Mouse (Mus musculus): ENCODE data around the gene Prom1.

The Prom1 gene

DNA sequence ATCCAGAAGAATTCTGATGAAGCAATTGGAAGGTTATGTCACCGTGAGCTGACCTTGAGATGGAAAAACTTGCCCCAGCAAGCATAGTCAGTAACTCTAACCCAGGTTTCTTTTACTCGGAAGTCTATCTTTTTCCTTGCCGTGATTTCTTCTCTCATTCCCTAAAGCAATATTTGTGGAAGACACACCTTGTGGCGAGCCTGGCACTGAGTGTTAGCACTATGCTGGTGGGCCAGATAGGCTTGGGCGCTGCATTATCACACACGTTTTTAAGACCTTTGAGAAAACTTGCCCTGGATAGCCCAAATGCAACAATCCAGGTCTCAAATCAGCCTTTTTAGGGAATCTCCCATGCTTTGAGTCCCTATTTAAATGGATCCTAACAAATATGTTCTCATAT lies 127.7 kb downstream of the Prom1 start:
- DNase-seq (ENCODE audit: low spot score), result no peak

DNA sequence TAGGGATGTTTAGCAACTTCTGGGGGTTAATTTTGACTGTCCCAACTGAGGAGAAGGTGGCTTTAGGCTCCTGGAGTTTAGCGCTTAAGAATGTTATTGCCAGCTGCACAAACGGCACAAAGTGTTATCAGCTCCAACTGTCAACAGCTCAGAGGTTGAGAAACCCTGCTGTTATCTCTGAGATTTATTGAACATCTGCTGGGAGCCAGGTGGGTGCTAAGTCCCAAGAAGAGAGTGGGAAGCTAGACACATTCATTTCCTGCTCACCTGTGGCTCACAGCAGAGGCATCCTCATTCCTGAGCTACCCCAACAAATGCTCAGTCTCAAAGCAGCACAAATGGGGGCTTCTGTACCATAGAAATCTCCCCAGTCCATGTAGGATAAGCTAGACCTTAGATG lies 130.7 kb downstream of the Prom1 start:
- no peak for DNase-seq (ENCODE audit: low spot score)

DNA sequence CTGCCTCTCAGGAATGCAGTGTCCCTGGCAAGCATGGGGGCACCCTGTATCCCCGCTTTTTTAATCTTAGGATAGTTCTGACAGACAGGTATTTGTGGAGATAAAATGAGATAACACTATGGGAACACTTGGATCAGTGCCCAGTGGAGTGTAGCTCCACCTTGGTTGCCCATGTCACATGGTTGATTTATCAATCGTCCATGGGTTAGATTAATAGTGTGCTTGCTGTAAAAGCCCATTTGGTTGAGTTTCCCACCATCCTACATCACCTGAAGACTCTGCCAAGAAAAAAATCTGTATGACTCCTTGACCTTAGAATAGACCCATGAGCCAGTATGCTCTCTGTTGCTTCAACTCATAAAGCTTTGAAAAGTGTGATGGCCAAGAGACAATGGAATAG lies 131.3 kb downstream of the Prom1 start:
- DNase-seq (ENCODE audit: low spot score), result no peak

DNA sequence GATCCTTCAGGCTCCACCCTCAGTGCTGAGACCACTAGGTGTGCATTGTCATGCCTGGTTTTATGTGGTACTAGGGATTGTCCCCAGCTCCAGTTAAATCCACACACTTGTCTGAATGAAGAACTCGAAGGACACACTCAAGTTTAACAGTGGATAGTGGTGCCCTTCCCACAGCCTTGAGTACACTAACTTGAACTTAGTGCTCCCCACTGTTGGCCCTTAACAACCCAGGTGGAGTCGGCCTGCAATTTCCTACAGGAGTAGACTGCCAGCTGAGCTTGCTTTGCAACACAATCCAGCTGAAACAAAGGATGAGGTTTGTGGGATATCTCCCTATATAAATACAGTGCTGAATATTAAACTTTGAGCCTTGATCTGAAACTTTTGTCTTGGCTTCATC lies 133.2 kb downstream of the Prom1 start:
- DNase-seq (ENCODE audit: low spot score), result no peak

- DNase-seq (ENCODE audit: low spot score), result no peak
Measured at GRCm38 (mm10) chr5:43961056-43961455, 140.8 kb downstream of the Prom1 start.

GRCm38 (mm10) chr5:43959884-43960440 lies 141.9 kb downstream of the Prom1 start:
- no peak for DNase-seq (ENCODE audit: low spot score)

- DNase-seq (ENCODE audit: low spot score), result no peak
Measured at GRCm38 (mm10) chr5:43953241-43953640, 148.6 kb downstream of the Prom1 start.

GRCm38 (mm10) chr5:43948748-43949275 lies 153.0 kb downstream of the Prom1 start:
- DNase-seq (ENCODE audit: low spot score), result peak; percentile 7

GRCm38 (mm10) chr5:43948111-43948743 lies 153.6 kb downstream of the Prom1 start:
- peak; percentile 57 for DNase-seq (ENCODE audit: low spot score)

DNA sequence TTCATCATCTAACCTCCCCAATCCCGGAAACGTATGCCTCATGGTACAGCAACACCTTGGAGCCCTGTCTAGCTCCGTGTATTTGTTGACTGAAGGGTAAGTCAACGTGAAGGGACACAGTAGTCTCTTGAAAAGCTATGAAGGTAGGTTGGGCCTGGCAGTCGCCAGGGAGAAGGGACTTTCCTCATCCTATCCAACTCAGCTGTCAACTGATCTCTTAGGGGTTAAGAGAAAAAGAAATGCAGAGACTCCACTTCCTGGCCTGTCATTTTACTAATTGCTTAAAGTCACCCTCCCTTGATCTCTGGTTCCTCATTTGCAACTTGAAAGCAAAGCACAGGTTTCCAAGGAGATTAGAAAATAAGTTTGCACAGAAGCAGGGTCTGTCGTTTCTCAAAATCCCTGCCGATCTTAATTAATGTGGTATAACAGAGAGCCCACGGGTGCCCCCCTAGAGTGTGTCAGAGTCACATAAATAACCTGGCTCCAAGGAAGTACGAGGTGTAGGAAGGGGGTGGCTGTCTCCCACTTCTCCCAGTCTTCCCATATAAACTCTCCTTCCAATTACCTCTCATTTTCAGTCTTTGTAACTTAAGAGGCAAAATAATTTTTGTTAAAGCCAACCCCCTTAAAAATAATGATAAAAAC lies 154.4 kb downstream of the Prom1 start:
- DNase-seq (ENCODE audit: low spot score), result no peak
